Comparison of ENCODE assay signal across 8 mouse cellular contexts in the genomic region with DNA sequence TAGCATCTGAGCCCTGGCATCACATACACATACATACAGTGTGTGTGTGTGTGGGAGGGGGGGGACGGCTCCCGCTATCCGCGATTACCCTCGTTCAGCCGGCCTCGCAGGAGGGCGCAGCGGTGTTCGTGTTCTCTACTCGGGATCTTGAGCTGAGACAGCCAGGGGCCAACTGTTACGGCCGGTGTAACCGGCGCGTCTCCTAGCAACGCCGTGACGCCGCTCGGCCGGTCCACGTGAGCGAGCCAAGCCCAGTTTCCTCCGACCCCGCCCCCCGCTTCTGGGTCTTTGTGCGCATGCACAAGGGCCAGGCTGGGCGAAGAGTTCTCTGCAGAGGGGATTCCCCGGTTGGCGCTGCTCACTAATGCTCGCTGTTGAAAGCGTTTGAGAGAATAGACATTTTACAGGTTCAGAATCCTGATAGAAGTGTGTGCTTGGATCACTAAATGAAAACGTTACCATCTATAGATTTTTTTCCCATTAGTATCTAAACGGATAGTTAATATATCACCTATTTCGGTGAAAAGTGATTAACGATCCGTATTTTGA. TPM values are rescaled to one million over a fixed set of nuclear protein-coding genes. Genes with fewer than 3 reads are reported as not detected.
DNase-seq lines count a peak whose midpoint lies in the region; ATAC-seq and TF ChIP-seq lines count a peak whose summit lies in the region.

No protein-coding gene starts in this region.

- DNase-seq in gastrocnemius, postnatal 10 days, result peak; percentile 93
- DNase-seq in left cerebral cortex, postnatal 10 days (ENCODE audit: extremely low spot score in 1 of 2, low spot score in 2 of 2), result peak; percentile 94 to 97
- DNase-seq in right cerebral cortex, postnatal 25 days, result peak; percentile 95
- DNase-seq in urinary bladder, postnatal 4 days (ENCODE audit: low spot score in 2 of 2), result peak; percentile 91 to 96

- peak; percentile 69; the same call in 1 of the 2 replicates for TF ChIP-seq POLR2A in cortical plate, adult 2 months (IDR thresholded peaks at IDR 0.05; ENCODE audit: extremely low read depth, insufficient read depth, low read length)

- intact Hi-C loops in left cerebral cortex, postnatal 10 days (cut with DNase I), result loop anchor here (10.0 kb wide), 1 partner anchor 304 kb away; a partner anchor contains a TSS

- no peaks in the 10 kb centered on the region for H3K4me1 ChIP-seq in cortical plate, adult 2 months (ENCODE audit: control insufficient read depth, insufficient read depth, low read length)

- H3K27ac ChIP-seq in cortical plate, adult 2 months (ENCODE audit: insufficient read depth, low read length), result no peak overlapping the region

- peak; percentile 74 for ATAC-seq in activated CD4-positive, CD25-positive, alpha-beta regulatory T cell, adult 4 months
- peak; percentile 78 for ATAC-seq in inflammation-experienced regulatory T-cells, adult 6 months
- peak; percentile 89 for ATAC-seq in megakaryocyte-erythroid progenitor cell, adult 5-6 weeks (replicated peaks; ENCODE audit: low FRiP score, low TSS enrichment, poor library complexity, severe bottlenecking)

- TF ChIP-seq CTCF in cortical plate, adult 2 months (IDR thresholded peaks at IDR 0.05; ENCODE audit: extremely low read depth, insufficient read depth, low read length), result no peak

- H3K4me3 ChIP-seq in cortical plate, adult 2 months (ENCODE audit: insufficient read depth, low read length), result peak overlapping the region; percentile 45

RNA-seq across cellular contexts. Expression of a gene that starts 3.5 kb away (rescaled TPM):
- polyA plus RNA-seq in activated CD4-positive, CD25-positive, alpha-beta regulatory T cell, adult 4 months (2017; shearing (Covaris generic)), result not detected
- 3.5 and 3.9 TPM in 2 replicates for polyA plus RNA-seq in cortical plate, adult 2 months (2012; rRNA removed)
- under 1 TPM in 1 of 2 experiments, not detected in 1; 0.47 TPM for total RNA-seq in gastrocnemius, postnatal 10 days (2021)
- not detected for polyA plus RNA-seq in inflammation-experienced regulatory T-cells, adult 6 months (2017; shearing (Covaris generic))
- 1 to 10 TPM; 3.1 to 3.2 TPM for total RNA-seq in left cerebral cortex, postnatal 10 days (2021)
- not detected in 2 replicates for total RNA-seq in megakaryocyte-erythroid progenitor cell, adult 5-6 weeks (2014; fragmentation: Nextera tagmentation)
- not detected in 2 replicates for total RNA-seq in megakaryocyte-erythroid progenitor cell, adult 5-6 weeks (2017)

RNA-seq across cellular contexts. Expression of a gene that starts 5.0 kb away (rescaled TPM):
- 10 to 100 TPM; 15.8 to 18.1 TPM for polyA plus RNA-seq in activated CD4-positive, CD25-positive, alpha-beta regulatory T cell, adult 4 months (2017; shearing (Covaris generic))
- polyA plus RNA-seq in cortical plate, adult 2 months (2012; rRNA removed), result 11.6 and 13.2 TPM in 2 replicates
- total RNA-seq in gastrocnemius, postnatal 10 days (2021), result 1 to 10 TPM; 2.9 to 4.5 TPM
- 10 to 100 TPM; 16.6 to 18.9 (median 17.0) TPM for polyA plus RNA-seq in inflammation-experienced regulatory T-cells, adult 6 months (2017; shearing (Covaris generic))
- total RNA-seq in left cerebral cortex, postnatal 10 days (2021), result 10 to 100 TPM in 1 of 2 experiments, 1 to 10 TPM in 1; 9.6 to 11.8 TPM
- total RNA-seq in megakaryocyte-erythroid progenitor cell, adult 5-6 weeks (2014; fragmentation: Nextera tagmentation), result 26.4 and 28.3 TPM in 2 replicates
- total RNA-seq in megakaryocyte-erythroid progenitor cell, adult 5-6 weeks (2017), result 10.6 and 13.3 TPM in 2 replicates

RNA-seq across cellular contexts. Expression of a gene that starts 21.9 kb away (rescaled TPM):
- not detected for polyA plus RNA-seq in activated CD4-positive, CD25-positive, alpha-beta regulatory T cell, adult 4 months (2017; shearing (Covaris generic))
- polyA plus RNA-seq in cortical plate, adult 2 months (2012; rRNA removed), result not detected in 2 replicates
- not detected for total RNA-seq in gastrocnemius, postnatal 10 days (2021)
- polyA plus RNA-seq in inflammation-experienced regulatory T-cells, adult 6 months (2017; shearing (Covaris generic)), result not detected
- total RNA-seq in left cerebral cortex, postnatal 10 days (2021), result not detected
- total RNA-seq in megakaryocyte-erythroid progenitor cell, adult 5-6 weeks (2014; fragmentation: Nextera tagmentation), result not detected in 2 replicates
- not detected in 2 replicates for total RNA-seq in megakaryocyte-erythroid progenitor cell, adult 5-6 weeks (2017)

RNA-seq across cellular contexts. Expression of a gene that starts 55.9 kb away (rescaled TPM):
- polyA plus RNA-seq in activated CD4-positive, CD25-positive, alpha-beta regulatory T cell, adult 4 months (2017; shearing (Covaris generic)), result 1 to 10 TPM in 1 of 2 experiments, under 1 TPM in 1; 0.69 to 1.5 TPM
- 2.4 and 2.5 TPM in 2 replicates for polyA plus RNA-seq in cortical plate, adult 2 months (2012; rRNA removed)
- 1 to 10 TPM; 1.3 to 1.8 TPM for total RNA-seq in gastrocnemius, postnatal 10 days (2021)
- polyA plus RNA-seq in inflammation-experienced regulatory T-cells, adult 6 months (2017; shearing (Covaris generic)), result under 1 TPM; 0.25 to 0.88 (median 0.66) TPM
- total RNA-seq in left cerebral cortex, postnatal 10 days (2021), result 1 to 10 TPM; 3.9 to 4.2 TPM
- total RNA-seq in megakaryocyte-erythroid progenitor cell, adult 5-6 weeks (2014; fragmentation: Nextera tagmentation), result 17.9 and 19.2 TPM in 2 replicates
- 15.7 and 18.2 TPM in 2 replicates for total RNA-seq in megakaryocyte-erythroid progenitor cell, adult 5-6 weeks (2017)
